In the genomic region with DNA sequence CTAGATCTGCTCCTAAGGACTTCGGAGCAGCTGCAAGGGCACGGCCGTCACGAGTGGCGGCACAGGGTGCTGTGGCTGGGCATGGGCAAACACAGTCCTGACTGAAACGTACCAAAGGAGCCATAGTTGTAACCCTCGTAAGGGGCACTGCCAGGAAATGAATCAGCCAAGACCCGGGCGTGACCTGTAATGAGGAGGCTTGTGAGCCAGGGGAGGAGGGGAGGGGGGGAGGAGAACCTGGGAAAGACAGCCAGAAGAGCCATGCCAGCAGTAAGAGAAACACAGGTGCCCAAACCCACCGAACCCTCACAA, we compare ENCODE assay signal across 18 mouse cellular contexts. TPM values are rescaled to one million over a fixed set of nuclear protein-coding genes. Genes with fewer than 3 reads are reported as not detected.
DNase-seq lines count a peak whose midpoint lies in the region; ATAC-seq lines count a peak whose summit lies in the region.
"Had no signal": no experiment of that assay in that cellular context is flagged by ENCODE, and none has a peak within 500 bp of the region (broad histone marks: within the 10 kb centered on the region; RNA-seq: fewer than 3 reads in every experiment).

No protein-coding gene starts in this region.

- DNase-seq in CD4-positive, CD25-positive, alpha-beta regulatory T cell, adult 2 months (ENCODE audit: low read depth, low spot score), result peak; percentile 42
- DNase-seq in cerebellum, adult 9-10 months, result peak; percentile 21
- no peak for DNase-seq in cerebellum, postnatal 4 days (ENCODE audit: low spot score in 2 of 2)
- peak; percentile 33 for DNase-seq in 416B (ENCODE audit: low read depth)
- peak; percentile 42 for DNase-seq in induced T-regulatory cell, adult 2 months (ENCODE audit: low read depth)
- DNase-seq in layer of hippocampus, adult 18-20 months (ENCODE audit: low spot score in 2 of 2), result no peak
- DNase-seq: adrenal gland, adult 8-10 months; adrenal gland, postnatal 25 days; cerebellum, adult 2 months; cerebellum, adult 9-11 months; cerebellum, postnatal 14 days; cerebellum, postnatal 36 days; forebrain, postnatal 0 days had no signal

- no peak for ATAC-seq in CD4-positive, CD25-positive, alpha-beta regulatory T cell, adult 4 months
- ATAC-seq: activated CD4-positive, CD25-positive, alpha-beta regulatory T cell, adult 4 months; forebrain, embryonic 13.5 days; forebrain, embryonic 15.5 days; forebrain, postnatal 0 days; Patski had no signal

RNA-seq across cellular contexts. Expression of a gene that starts 8.2 kb away (rescaled TPM):
- polyA plus RNA-seq in CD4-positive, CD25-positive, alpha-beta regulatory T cell, adult 4 months (2017; shearing (Covaris generic)), result 10 to 100 TPM; 40.5 to 47.2 TPM
- 10 to 100 TPM; 69.1 to 76.4 TPM for total RNA-seq in layer of hippocampus, adult 18-20 months (2021)

RNA-seq across cellular contexts. Expression of a gene that starts 11.0 kb away (rescaled TPM):
- polyA plus RNA-seq in CD4-positive, CD25-positive, alpha-beta regulatory T cell, adult 4 months (2017; shearing (Covaris generic)), result 1 to 10 TPM; 1.1 to 1.6 TPM
- total RNA-seq in layer of hippocampus, adult 18-20 months (2021), result 1 to 10 TPM; 3.4 to 8.3 TPM

RNA-seq across cellular contexts. Expression of a gene that starts 40.1 kb away (rescaled TPM):
- 10 to 100 TPM; 32.7 to 34.0 TPM for polyA plus RNA-seq in CD4-positive, CD25-positive, alpha-beta regulatory T cell, adult 4 months (2017; shearing (Covaris generic))
- total RNA-seq in layer of hippocampus, adult 18-20 months (2021), result 10 to 100 TPM; 71.8 to 73.2 TPM

RNA-seq across cellular contexts. Expression of a gene that starts 40.5 kb away (rescaled TPM):
- polyA plus RNA-seq in CD4-positive, CD25-positive, alpha-beta regulatory T cell, adult 4 months (2017; shearing (Covaris generic)), result 10 to 100 TPM; 18.3 to 38.1 TPM
- total RNA-seq in layer of hippocampus, adult 18-20 months (2021), result 10 to 100 TPM; 21.4 to 23.1 TPM

Comparison
In these comparisons a context has a peak if more than half of its experiments do, and no peak if none do; other contexts are left out.
1. DNase-seq: peak in CD4-positive, CD25-positive, alpha-beta regulatory T cell, adult 2 months (single experiment), cerebellum, adult 9-10 months (single experiment), 416B (single experiment) and induced T-regulatory cell, adult 2 months (single experiment); none in cerebellum, postnatal 4 days (0 of 2) and layer of hippocampus, adult 18-20 months (0 of 2).